Mouse (Mus musculus) lung, embryonic 15.5 days (tissue): ENCODE data around the gene Slco1a4. TPM values are rescaled to one million over a fixed set of nuclear protein-coding genes. Genes with fewer than 3 reads are reported as not detected.
"Not testable (repeated sequence)": the region's sequence is repeated elsewhere in the genome, so short reads cannot be mapped to it uniquely, and the experiment has no call there.

Experiments
- ATAC-seq: fragments of 200-750 bp; cut with Nextera tagmentation; 2 replicates; pipeline ENCODE4 v1.8.0; 2017; ENCODE audit warnings: moderate number of reproducible peaks, borderline replicate concordance; ENCODE audit not compliant: low FRiP score, low TSS enrichment; ENCODE audit errors: extremely low read depth
- H3K27ac ChIP-seq: fragments of 300-500 bp; sonication (generic); 2 replicates; pipeline ENCODE4 v1.5.1; 2015; ENCODE audit warnings: moderate library complexity, mild to moderate bottlenecking, inconsistent platforms
- H3K27me3 ChIP-seq: fragments of 300-500 bp; sonication (generic); 2 replicates; pipeline ENCODE4 v1.6.1; 2015; ENCODE audit warnings: inconsistent platforms
- H3K36me3 ChIP-seq: fragments of 300-500 bp; sonication (generic); 2 replicates; pipeline ENCODE4 v1.6.1; 2015; ENCODE audit warnings: inconsistent platforms
- H3K4me1 ChIP-seq: fragments of 300-500 bp; sonication (generic); 2 replicates; pipeline ENCODE4 v1.6.1; 2015; ENCODE audit warnings: inconsistent platforms
- H3K4me2 ChIP-seq: fragments of 300-500 bp; sonication (generic); 2 replicates; pipeline ENCODE4 v1.6.1; 2015; ENCODE audit warnings: inconsistent platforms, mild to moderate bottlenecking, moderate library complexity
- H3K4me3 ChIP-seq: fragments of 300-500 bp; sonication (generic); 2 replicates; pipeline ENCODE4 v1.5.1; 2015; ENCODE audit warnings: mild to moderate bottlenecking, inconsistent platforms
- H3K9ac ChIP-seq: fragments of 300-500 bp; sonication (generic); 2 replicates; pipeline ENCODE4 v1.6.1; 2015; ENCODE audit warnings: inconsistent platforms
- H3K9me3 ChIP-seq: fragments of 300-500 bp; sonication (generic); 2 replicates; pipeline ENCODE4 v1.6.1; 2016; ENCODE audit warnings: inconsistent platforms
- WGBS: fragments of 180-500 bp; shearing (Covaris S2); methylation state at CpG from one replicate; pipeline ENCODE4 v1.1.7; 2015; 5-methylcytosine and 5-hydroxymethylcytosine counted together
- polyA plus RNA-seq: library from polyadenylated mRNA; unstranded; fragments of >200 nt; fragmentation: Nextera tagmentation; extraction: Ambion mirVana; gene quantifications from 2 replicates; pipeline ENCODE4 v1.2.1, GENCODE M21; 2015

Gene Slco1a4
- 0.06 TPM in 1 of 2 replicates, not detected in the other for polyA plus RNA-seq

- WGBS, result 40% methylated on average over 2 of the region's 2 CpGs
- Histone ChIP-seq H3K4me2 (no peak within 1 kb of the TSS), H3K27ac (no peak within 1 kb of the TSS), H3K4me3 (no peak within 1 kb of the TSS), H3K4me1 (peaks cover 11% of the 10 kb centered on the region; the same call in 1 of the 2 replicates), H3K9ac (no peak within 1 kb of the TSS), H3K27me3 (no peaks in the 10 kb centered on the region), H3K9me3 (no peaks in the 10 kb centered on the region), H3K36me3 (no peaks in the 10 kb centered on the region)
- no peak for ATAC-seq
These were observed at the start of gene Slco1a4 for GRCm38 (mm10) chr6:141856085-141856484. TSS of gene Slco1a4 (minus strand) at chr6:141856199.

DNA sequence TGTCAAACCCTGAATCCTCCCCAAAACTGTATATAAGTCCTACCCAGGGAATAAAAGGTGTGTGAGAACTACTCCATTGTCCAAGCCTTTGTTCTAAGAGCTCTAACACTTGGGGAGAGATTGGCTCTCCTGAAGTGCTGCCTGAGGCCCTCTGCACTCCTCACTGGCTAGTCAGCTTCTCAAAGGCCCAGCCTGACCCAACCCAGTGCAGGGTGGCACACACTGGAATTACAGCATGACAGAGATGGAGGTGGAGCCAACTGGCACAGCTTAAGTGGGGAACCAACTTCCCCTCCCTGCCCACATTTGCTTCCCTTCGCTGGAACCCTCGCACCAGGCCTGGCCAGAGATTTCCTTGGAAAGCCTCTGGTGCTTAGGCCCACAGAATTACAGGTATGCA is 42.2 kb upstream of the Slco1a4 start:
- Histone ChIP-seq H3K4me2 (no peak overlapping the region), H3K4me3 (no peak overlapping the region), H3K36me3 (no peaks in the 10 kb centered on the region), H3K27ac (no peak overlapping the region), H3K27me3 (no peaks in the 10 kb centered on the region), H3K9me3 (no peaks in the 10 kb centered on the region), H3K4me1 (no peaks in the 10 kb centered on the region), H3K9ac (no peak overlapping the region)
- 69% methylated on average over 2 of the region's 2 CpGs for WGBS
- no peak for ATAC-seq

- H3K4me2 ChIP-seq, result no peak overlapping the region
- WGBS, result 32% methylated on average over 2 of the region's 2 CpGs
- no peaks in the 10 kb centered on the region for H3K27me3 ChIP-seq
- H3K36me3 ChIP-seq, result no peaks in the 10 kb centered on the region
- H3K9me3 ChIP-seq, result no peaks in the 10 kb centered on the region
- H3K4me1 ChIP-seq, result no peaks in the 10 kb centered on the region
- no peak overlapping the region for H3K27ac ChIP-seq
- H3K9ac ChIP-seq, result no peak overlapping the region
- H3K4me3 ChIP-seq, result no peak overlapping the region
- ATAC-seq, result no peak
These were observed 33.7 kb upstream of the Slco1a4 start for GRCm38 (mm10) chr6:141889723-141890122.

GRCm38 (mm10) chr6:141888248-141888647 is 32.2 kb upstream of the Slco1a4 start:
- Histone ChIP-seq H3K9me3 (no peaks in the 10 kb centered on the region), H3K27ac (no peak overlapping the region), H3K27me3 (no peaks in the 10 kb centered on the region), H3K36me3 (no peaks in the 10 kb centered on the region), H3K4me3 (no peak overlapping the region), H3K9ac (no peak overlapping the region), H3K4me1 (no peaks in the 10 kb centered on the region), H3K4me2 (no peak overlapping the region)
- 66% methylated on average over 2 of the region's 2 CpGs for WGBS
- no peak for ATAC-seq

DNA sequence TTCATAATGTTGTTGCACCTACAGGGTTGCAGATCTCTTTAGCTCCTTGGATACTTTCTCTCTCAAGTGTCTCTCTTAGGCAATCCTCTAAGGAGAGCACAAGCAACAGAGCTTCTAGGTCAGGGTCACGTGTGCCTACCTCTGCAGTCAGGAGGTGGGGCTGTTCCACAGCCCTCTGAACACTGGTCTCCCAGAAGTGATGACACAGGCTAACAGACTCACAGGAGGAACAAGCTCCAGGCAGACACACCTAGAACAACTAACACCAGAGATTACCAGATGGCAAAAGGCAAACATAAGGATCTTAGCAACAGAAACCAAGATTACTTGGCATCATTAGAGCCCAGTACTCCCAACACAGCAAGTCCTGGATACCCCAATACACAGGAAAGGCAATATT is 26.6 kb upstream of the Slco1a4 start:
- ATAC-seq, result no peak
- Histone ChIP-seq H3K27me3 (no peaks in the 10 kb centered on the region), H3K9ac (no peak overlapping the region), H3K4me1 (no peaks in the 10 kb centered on the region), H3K4me2 (no peak overlapping the region), H3K9me3 (no peaks in the 10 kb centered on the region), H3K27ac (no peak overlapping the region), H3K36me3 (no peaks in the 10 kb centered on the region), H3K4me3 (no peak overlapping the region)
- 50% methylated on average over 1 of the region's 1 CpGs for WGBS

- not testable (repeated sequence) for H3K9ac ChIP-seq, H3K27me3 ChIP-seq, H3K4me3 ChIP-seq, H3K4me1 ChIP-seq, H3K36me3 ChIP-seq, H3K27ac ChIP-seq, ATAC-seq, H3K4me2 ChIP-seq, H3K9me3 ChIP-seq
- WGBS, result 76% methylated on average over 4 of the region's 4 CpGs
These were observed 19.7 kb upstream of the Slco1a4 start for GRCm38 (mm10) chr6:141875742-141876141.

GRCm38 (mm10) chr6:141871711-141872110 is 15.7 kb upstream of the Slco1a4 start:
- no peak for ATAC-seq

GRCm38 (mm10) chr6:141868735-141869134 is 12.7 kb upstream of the Slco1a4 start:
- no peak overlapping the region for H3K9ac ChIP-seq
- H3K4me3 ChIP-seq, result no peak overlapping the region
- H3K36me3 ChIP-seq, result no peaks in the 10 kb centered on the region
- H3K4me2 ChIP-seq, result no peak overlapping the region
- 68% methylated on average over 5 of the region's 5 CpGs for WGBS
- no peak overlapping the region for H3K27ac ChIP-seq
- H3K4me1 ChIP-seq, result no peaks in the 10 kb centered on the region
- ATAC-seq, result no peak
- H3K9me3 ChIP-seq, result no peaks in the 10 kb centered on the region
- no peaks in the 10 kb centered on the region for H3K27me3 ChIP-seq

More at GRCm38 (mm10) chr6:141871711-141872110, 15.7 kb upstream of the Slco1a4 start:
- no peaks in the 10 kb centered on the region for H3K9me3 ChIP-seq
- no peak overlapping the region for H3K9ac ChIP-seq
- no peaks in the 10 kb centered on the region for H3K4me1 ChIP-seq
- H3K27me3 ChIP-seq, result no peaks in the 10 kb centered on the region
- no peaks in the 10 kb centered on the region for H3K36me3 ChIP-seq
- H3K27ac ChIP-seq, result no peak overlapping the region
- WGBS, result 52% methylated on average over 2 of the region's 2 CpGs
- H3K4me2 ChIP-seq, result no peak overlapping the region
- H3K4me3 ChIP-seq, result no peak overlapping the region

DNA sequence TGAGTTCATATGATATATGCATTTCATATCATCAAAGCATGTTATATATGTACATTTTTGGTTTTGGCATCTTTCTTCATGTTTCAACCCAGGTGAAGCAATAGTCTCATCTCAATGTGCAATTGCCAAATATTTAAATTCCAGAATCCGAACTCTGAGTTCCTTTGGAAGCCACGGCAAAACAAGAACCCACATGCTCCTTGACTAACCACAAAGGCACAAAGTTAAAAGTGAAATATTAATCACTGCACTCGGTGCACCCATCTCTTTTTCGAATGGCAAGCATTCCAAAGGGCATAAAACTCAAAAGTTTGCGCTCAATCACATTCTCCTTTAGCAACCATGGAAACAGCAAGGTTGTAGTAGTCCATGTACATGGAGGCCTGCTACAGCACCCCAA is 10.0 kb upstream of the Slco1a4 start:
- H3K4me1 ChIP-seq, result no peaks in the 10 kb centered on the region
- no peaks in the 10 kb centered on the region for H3K36me3 ChIP-seq
- H3K4me2 ChIP-seq, result no peak overlapping the region
- H3K4me3 ChIP-seq, result no peak overlapping the region
- 72% methylated on average over 5 of the region's 5 CpGs for WGBS
- no peaks in the 10 kb centered on the region for H3K27me3 ChIP-seq
- no peaks in the 10 kb centered on the region for H3K9me3 ChIP-seq
- ATAC-seq, result no peak
- H3K27ac ChIP-seq, result no peak overlapping the region
- H3K9ac ChIP-seq, result no peak overlapping the region

DNA sequence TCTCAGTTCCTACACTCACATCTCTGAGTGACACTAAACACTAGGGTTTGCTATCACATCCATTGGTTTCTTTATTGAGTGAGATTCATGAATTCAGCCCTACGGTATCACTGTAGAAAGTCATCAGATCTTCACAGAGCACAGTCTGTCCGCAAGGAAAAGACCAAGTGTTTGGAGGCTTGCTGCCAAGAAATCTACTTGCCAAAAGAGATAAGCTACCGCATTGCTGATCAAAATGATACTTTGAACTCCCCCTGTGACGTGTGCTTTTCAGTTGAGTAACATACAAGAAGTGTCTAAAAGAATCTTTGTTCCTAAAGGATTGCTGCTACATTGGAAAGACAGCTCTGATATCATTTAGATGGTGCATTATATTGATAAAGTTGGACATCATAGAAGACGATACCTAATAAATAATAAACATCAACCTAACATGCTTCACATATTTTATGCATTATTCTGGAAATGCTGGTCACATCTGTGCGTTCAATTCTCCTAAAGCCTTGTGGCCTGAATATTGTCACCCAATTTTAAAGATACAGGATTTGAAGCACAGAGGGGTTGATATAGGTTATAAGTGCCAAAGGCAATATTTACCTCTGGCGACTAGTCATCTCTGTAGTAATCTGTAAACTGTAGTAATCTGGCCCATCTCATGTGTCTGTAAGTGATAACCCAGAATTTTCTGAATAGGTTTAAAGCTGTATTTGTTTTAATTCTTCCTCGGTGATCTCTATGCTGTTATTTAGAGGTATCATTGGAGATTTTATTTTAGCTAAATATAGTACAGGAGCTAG is 1.9 kb upstream of the Slco1a4 start:
- no peak overlapping the region for H3K4me3 ChIP-seq
- no peak for ATAC-seq
- H3K4me1 ChIP-seq, result peaks cover 11% of the 10 kb centered on the region; the same call in 1 of the 2 replicates
- 47% methylated on average over 8 of the region's 8 CpGs for WGBS
- H3K9me3 ChIP-seq, result no peaks in the 10 kb centered on the region
- no peaks in the 10 kb centered on the region for H3K36me3 ChIP-seq
- no peak overlapping the region for H3K9ac ChIP-seq
- H3K27me3 ChIP-seq, result no peaks in the 10 kb centered on the region
- no peak overlapping the region for H3K27ac ChIP-seq
- no peak overlapping the region for H3K4me2 ChIP-seq

- no peak for ATAC-seq
- WGBS, result 41% methylated on average over 2 of the region's 2 CpGs
- H3K4me2 ChIP-seq, result no peak overlapping the region
These were observed 2.4 kb downstream of the Slco1a4 start for GRCm38 (mm10) chr6:141853616-141854015.

GRCm38 (mm10) chr6:141849051-141849450 is 6.9 kb downstream of the Slco1a4 start:
- H3K36me3 ChIP-seq, result no peaks in the 10 kb centered on the region
- ATAC-seq, result no peak
- no peak overlapping the region for H3K27ac ChIP-seq
- H3K4me1 ChIP-seq, result no peaks in the 10 kb centered on the region
- no peak overlapping the region for H3K4me2 ChIP-seq
- no peaks in the 10 kb centered on the region for H3K27me3 ChIP-seq
- H3K9me3 ChIP-seq, result no peaks in the 10 kb centered on the region
- no peak overlapping the region for H3K4me3 ChIP-seq
- H3K9ac ChIP-seq, result no peak overlapping the region
- 19% methylated on average over 4 of the region's 4 CpGs for WGBS

More at GRCm38 (mm10) chr6:141853616-141854015, 2.4 kb downstream of the Slco1a4 start:
- Histone ChIP-seq H3K4me3 (no peak overlapping the region), H3K27ac (no peak overlapping the region), H3K4me1 (peaks cover 11% of the 10 kb centered on the region; the same call in 1 of the 2 replicates), H3K27me3 (no peaks in the 10 kb centered on the region), H3K9ac (no peak overlapping the region), H3K9me3 (no peaks in the 10 kb centered on the region), H3K36me3 (no peaks in the 10 kb centered on the region)
